Mouse (Mus musculus) hindbrain, embryonic 13.5 days (tissue): ENCODE measurements at regions not wholly inside any gene's neighbourhood (a gene's known extent, or its start where the extent isn't known, plus 50 kb on each side); places are given as distances from the start of the nearest gene placed in this dataset.
A peak's percentile ranks its signal among the peaks of the same experiment; 100 is the strongest.

Experiments
- ATAC-seq: fragments of 200-750 bp; cut with Nextera tagmentation; 2 replicates; pipeline ENCODE4 v1.8.0; 2017; ENCODE audit warnings: moderate TSS enrichment; ENCODE audit not compliant: low FRiP score
- H3K27ac ChIP-seq: fragments of 300-500 bp; sonication (generic); 2 replicates; pipeline ENCODE4 v1.5.1; 2015; ENCODE audit warnings: inconsistent platforms, mild to moderate bottlenecking, moderate library complexity
- H3K27me3 ChIP-seq: fragments of 300-500 bp; sonication (generic); 2 replicates; pipeline ENCODE4 v1.6.1; 2015; ENCODE audit warnings: mild to moderate bottlenecking, inconsistent platforms
- H3K36me3 ChIP-seq: fragments of 300-500 bp; sonication (generic); 2 replicates; pipeline ENCODE4 v1.6.1; 2015; ENCODE audit warnings: mild to moderate bottlenecking, inconsistent platforms
- H3K4me1 ChIP-seq: fragments of 300-500 bp; sonication (generic); replicated peaks from 2 replicates; pipeline ENCODE4 v1.6.1; 2015; ENCODE audit warnings: inconsistent platforms
- H3K4me2 ChIP-seq: fragments of 300-500 bp; sonication (generic); 2 replicates; pipeline ENCODE4 v1.6.1; 2015; ENCODE audit warnings: inconsistent platforms, mild to moderate bottlenecking, moderate library complexity
- H3K4me3 ChIP-seq: fragments of 300-500 bp; sonication (generic); 2 replicates; pipeline ENCODE4 v1.5.1; 2015; ENCODE audit warnings: mild to moderate bottlenecking, inconsistent platforms
- H3K9ac ChIP-seq: fragments of 300-500 bp; sonication (generic); 2 replicates; pipeline ENCODE4 v1.6.1; 2015; ENCODE audit warnings: mild to moderate bottlenecking, inconsistent platforms
- H3K9me3 ChIP-seq: fragments of 300-500 bp; sonication (generic); 2 replicates; pipeline ENCODE4 v1.6.1; 2016; ENCODE audit warnings: inconsistent platforms
- WGBS: fragments of 180-500 bp; shearing (Covaris S2); methylation state at CpG from one replicate; pipeline ENCODE4 v1.1.7; 2015; 5-methylcytosine and 5-hydroxymethylcytosine counted together

DNA sequence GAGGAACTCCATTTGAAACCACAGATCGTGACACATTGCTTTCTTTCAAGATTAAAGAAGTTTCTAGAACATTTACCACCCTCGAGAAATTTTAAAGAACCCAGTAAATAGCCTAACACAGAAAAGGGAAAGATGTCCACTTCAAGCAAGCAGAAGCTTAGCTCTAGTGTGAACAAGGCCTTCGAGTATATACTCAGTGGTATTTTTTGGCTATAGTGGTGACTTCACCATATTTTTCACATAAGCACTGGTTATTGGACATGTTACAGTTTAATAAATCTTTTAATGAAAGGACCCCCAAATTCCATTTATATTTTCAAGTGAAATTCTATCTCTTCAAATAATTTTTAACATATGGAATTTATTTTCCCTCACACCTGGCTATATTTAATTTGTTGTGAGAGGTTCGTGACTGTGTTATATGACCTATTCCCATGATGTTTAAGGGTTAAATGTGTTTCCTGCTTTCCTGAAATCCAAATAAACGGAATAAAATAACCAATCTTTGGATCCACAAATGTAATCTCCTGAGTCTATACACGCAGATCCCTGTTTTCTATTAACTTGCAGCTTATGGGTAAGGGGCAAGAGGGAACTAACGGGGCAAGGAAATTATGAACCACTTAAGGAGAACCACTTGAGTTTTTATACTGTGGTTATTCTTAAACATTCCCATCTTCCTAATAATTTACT is 60.6 kb upstream of the Tas2r134 start:
- no peak overlapping the region for H3K4me3 ChIP-seq
- no peak for ATAC-seq
- no peak overlapping the region for H3K4me2 ChIP-seq
- H3K4me1 ChIP-seq: peaks cover 7% of the 10 kb centered on the region; the same call in 1 of the 2 replicates
- WGBS: 75% methylated on average over 7 of the region's 7 CpGs
- H3K27me3 ChIP-seq: no peaks in the 10 kb centered on the region
- no peaks in the 10 kb centered on the region for H3K9me3 ChIP-seq
- H3K9ac ChIP-seq: no peak overlapping the region
- H3K27ac ChIP-seq: no peak overlapping the region
- H3K36me3 ChIP-seq: no peaks in the 10 kb centered on the region

DNA sequence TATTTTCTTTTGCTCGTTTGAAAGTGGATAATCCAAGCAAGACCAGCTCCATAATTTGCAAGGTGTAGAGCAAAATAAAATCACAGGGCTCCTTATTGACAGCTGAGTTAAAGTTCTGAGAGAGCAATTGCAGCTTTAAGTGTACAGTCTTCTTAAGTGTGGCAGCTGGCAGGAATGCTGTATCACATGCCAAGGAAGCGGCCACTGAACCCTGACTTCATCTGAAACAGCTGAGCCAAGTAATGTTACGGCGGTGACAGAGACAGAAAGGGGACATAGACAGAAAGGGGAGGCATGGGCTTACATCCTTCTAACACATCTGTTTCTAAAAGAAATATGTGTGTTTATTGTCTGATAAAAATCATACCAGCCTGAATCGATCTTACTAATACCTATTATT is 63.4 kb upstream of the Tas2r134 start:
- no peaks in the 10 kb centered on the region for H3K36me3 ChIP-seq
- 70% methylated on average over 5 of the region's 5 CpGs for WGBS
- peak overlapping the region; percentile 20; the same call in 1 of the 2 replicates for H3K27ac ChIP-seq
- no peak overlapping the region for H3K4me2 ChIP-seq
- H3K27me3 ChIP-seq: no peaks in the 10 kb centered on the region
- no peak overlapping the region for H3K4me3 ChIP-seq
- H3K9me3 ChIP-seq: no peaks in the 10 kb centered on the region
- H3K4me1 ChIP-seq: peaks cover 7% of the 10 kb centered on the region; the same call in 1 of the 2 replicates
- H3K9ac ChIP-seq: no peak overlapping the region
- ATAC-seq: no peak

DNA sequence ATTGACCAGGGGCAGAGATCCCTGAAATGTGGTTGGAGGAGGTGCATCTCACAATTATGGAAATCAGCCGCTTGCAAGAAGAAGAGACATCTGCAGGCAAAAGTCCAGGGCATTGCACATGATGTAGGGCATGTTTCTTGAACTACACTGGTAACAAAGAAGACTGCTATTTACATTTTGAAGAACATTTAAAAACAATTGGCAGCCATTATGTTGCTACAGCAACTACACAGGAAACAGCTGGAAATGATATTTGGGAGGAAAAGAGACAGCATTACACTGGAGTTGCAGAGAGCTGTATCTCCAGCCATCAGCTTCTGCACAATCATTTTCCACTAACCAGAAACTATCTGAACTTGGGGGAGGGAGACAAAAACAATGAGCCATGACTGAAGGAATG is 64.1 kb upstream of the Tas2r134 start:
- no peak for ATAC-seq
- no peak overlapping the region for H3K4me2 ChIP-seq
- no peaks in the 10 kb centered on the region for H3K36me3 ChIP-seq
- H3K27me3 ChIP-seq: no peaks in the 10 kb centered on the region
- H3K4me1 ChIP-seq: peaks cover 7% of the 10 kb centered on the region; the same call in 1 of the 2 replicates
- H3K27ac ChIP-seq: no peak overlapping the region
- WGBS: 75% methylated on average over 1 of the region's 1 CpGs
- H3K9ac ChIP-seq: no peak overlapping the region
- no peaks in the 10 kb centered on the region for H3K9me3 ChIP-seq
- H3K4me3 ChIP-seq: no peak overlapping the region

DNA sequence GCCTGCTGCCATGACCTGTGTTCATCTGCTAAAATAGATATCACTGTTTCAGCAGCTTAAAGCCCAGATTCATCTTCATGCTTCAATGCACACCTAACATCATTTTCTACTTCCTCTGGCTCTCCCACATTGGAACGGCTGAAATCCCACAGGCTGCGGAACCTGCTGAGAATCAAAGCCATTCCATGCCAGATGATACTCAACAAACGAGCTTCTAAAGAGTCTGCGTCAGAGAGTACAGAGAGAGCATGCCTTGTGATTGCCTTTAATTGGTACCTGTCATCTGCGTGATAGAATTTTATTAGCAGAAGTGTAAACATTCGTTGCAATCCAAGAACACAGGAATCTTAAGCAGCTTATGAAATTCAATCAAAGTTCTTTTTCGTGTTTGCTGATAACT is 76.4 kb upstream of the Tas2r134 start:
- Histone ChIP-seq H3K27me3 (no peaks in the 10 kb centered on the region), H3K4me2 (no peak overlapping the region), H3K36me3 (no peaks in the 10 kb centered on the region), H3K27ac (no peak overlapping the region), H3K4me1 (peaks cover 5% of the 10 kb centered on the region), H3K9me3 (no peaks in the 10 kb centered on the region), H3K9ac (no peak overlapping the region), H3K4me3 (no peak overlapping the region)
- 49% methylated on average over 7 of the region's 7 CpGs for WGBS
- ATAC-seq: no peak

DNA sequence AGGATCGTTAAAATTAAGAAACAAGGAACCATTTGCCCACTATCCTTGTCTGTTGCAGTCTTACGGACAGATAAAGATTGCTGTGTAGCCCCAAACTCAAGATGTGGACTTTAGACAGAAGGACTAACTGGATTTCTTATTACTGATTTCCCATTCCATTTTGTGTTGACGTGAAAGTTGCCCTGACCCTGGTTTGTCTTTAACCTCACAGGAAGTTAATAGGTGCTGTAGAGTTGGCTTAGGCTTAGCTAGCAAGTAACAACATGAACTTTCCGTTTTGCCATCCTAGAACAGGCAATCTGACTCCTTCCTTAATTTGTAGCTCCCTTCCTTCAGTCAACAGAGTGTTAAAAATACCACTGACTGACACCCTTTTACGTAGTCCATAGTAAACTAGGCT is 78.2 kb upstream of the Tas2r134 start:
- WGBS: 93% methylated on average over 5 of the region's 5 CpGs
- ATAC-seq: no peak
- Histone ChIP-seq H3K4me1 (peaks cover 5% of the 10 kb centered on the region), H3K4me2 (no peak overlapping the region), H3K9ac (no peak overlapping the region), H3K4me3 (no peak overlapping the region), H3K36me3 (no peaks in the 10 kb centered on the region), H3K27me3 (no peaks in the 10 kb centered on the region), H3K9me3 (no peaks in the 10 kb centered on the region), H3K27ac (no peak overlapping the region)

DNA sequence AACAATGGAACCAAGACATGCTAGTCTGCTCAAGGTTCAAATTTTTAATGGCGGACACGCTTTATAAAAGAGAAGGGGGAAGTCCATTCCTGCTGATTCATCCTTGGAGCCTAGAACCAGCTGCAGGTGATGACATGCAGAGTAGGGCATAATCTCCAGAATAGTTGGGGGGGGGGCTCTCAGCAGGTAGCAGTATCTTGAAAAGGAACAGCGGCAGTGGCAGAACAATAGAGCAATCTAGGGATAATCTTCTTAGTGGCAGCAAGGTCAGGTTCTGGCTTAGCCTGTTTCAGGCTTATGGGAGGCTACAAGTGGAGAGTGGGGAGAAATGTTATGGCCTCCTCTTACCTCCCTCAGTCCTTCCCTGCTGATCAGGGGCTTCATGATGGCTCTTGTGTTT is 81.1 kb upstream of the Tas2r134 start:
- H3K4me3 ChIP-seq: no peak overlapping the region
- no peak overlapping the region for H3K4me2 ChIP-seq
- ATAC-seq: no peak
- no peaks in the 10 kb centered on the region for H3K27me3 ChIP-seq
- no peaks in the 10 kb centered on the region for H3K36me3 ChIP-seq
- no peak overlapping the region for H3K9ac ChIP-seq
- no peaks in the 10 kb centered on the region for H3K9me3 ChIP-seq
- no peak overlapping the region for H3K27ac ChIP-seq
- peaks cover 5% of the 10 kb centered on the region for H3K4me1 ChIP-seq
- WGBS: 80% methylated on average over 3 of the region's 3 CpGs

DNA sequence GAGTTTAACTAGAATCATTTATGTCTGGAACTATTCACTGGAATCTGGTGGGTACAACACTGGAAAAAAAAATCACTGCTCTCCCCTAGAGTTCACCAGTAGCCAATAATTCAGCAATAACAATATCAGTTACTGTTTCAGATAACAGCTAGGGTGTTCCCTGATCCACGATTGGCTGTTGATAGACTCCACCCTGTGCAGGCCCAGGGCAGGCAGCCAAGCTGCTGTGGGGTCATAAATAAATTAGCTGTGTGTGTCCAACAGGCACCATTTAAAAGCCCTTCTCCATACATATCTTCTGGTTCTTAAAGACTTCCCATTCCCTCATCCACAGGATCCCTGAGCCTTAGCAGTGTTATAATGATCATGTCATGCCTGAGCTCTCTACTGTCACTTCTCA is 83.4 kb upstream of the Tas2r134 start:
- H3K27me3 ChIP-seq: no peaks in the 10 kb centered on the region
- no peak for ATAC-seq
- H3K4me1 ChIP-seq: no peaks in the 10 kb centered on the region
- H3K36me3 ChIP-seq: no peaks in the 10 kb centered on the region
- 73% methylated on average over 1 of the region's 1 CpGs for WGBS
- H3K9ac ChIP-seq: no peak overlapping the region
- H3K4me2 ChIP-seq: no peak overlapping the region
- no peak overlapping the region for H3K4me3 ChIP-seq
- H3K9me3 ChIP-seq: no peaks in the 10 kb centered on the region
- no peak overlapping the region for H3K27ac ChIP-seq

DNA sequence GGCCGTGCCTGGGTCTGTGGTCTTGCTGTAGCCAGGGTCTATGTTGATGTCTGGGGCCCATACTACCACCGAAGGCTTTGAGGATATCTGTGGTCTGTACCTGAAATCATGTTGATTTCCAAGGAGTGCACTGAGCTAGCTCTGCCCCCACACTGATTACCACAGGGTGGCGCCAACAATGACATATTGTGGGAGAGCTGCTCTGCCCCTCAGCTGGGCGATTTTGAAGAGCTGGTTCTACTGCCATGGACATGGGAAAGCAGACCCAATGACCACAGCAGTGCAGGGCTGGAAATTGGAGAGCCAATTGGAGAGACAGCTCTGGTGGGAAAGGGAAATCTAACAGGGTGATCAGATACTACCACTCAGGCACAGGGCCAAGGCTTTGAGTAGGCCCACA is 85.0 kb upstream of the Tas2r134 start:
- H3K27me3 ChIP-seq: no peaks in the 10 kb centered on the region
- no peak overlapping the region for H3K9ac ChIP-seq
- H3K27ac ChIP-seq: no peak overlapping the region
- no peaks in the 10 kb centered on the region for H3K36me3 ChIP-seq
- H3K4me3 ChIP-seq: no peak overlapping the region
- no peaks in the 10 kb centered on the region for H3K9me3 ChIP-seq
- no peaks in the 10 kb centered on the region for H3K4me1 ChIP-seq
- H3K4me2 ChIP-seq: no peak overlapping the region
- WGBS: 78% methylated on average over 4 of the region's 4 CpGs
- no peak for ATAC-seq

DNA sequence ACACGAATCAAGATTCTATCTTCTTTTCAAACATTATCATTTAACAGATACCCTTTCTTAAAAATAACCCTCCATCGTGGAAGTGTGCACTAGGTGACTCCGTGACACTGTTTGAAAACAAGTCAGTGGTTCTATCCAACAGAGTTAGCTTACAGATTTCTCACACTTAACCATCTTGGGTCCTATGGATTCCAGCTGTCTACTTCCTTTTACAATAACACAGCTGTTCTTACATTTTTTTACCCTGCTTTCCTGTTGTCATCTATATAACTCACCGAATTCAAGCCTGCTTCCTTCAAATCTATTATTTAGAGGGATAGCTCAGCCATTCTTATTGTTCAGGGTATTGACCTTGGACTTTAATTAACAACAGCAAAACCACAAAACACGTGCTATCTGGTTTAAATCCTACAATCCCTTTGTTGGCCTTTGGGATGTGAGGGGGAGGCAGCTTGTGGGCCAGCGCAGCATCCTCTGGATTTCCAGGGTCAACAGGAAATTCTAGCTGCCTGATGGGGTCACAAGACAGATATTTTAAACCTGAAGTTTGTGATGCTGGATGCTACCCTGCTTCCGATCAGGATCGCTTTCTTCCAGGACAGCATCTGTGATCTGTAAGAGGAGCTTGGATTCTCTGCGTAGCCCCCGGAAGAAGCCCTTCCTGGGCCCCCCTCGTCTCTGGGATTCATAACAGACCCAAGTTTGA is 94.4 kb upstream of the Tas2r134 start:
- Histone ChIP-seq H3K4me1 (peaks cover 9% of the 10 kb centered on the region), H3K27ac (no peak overlapping the region), H3K4me3 (no peak overlapping the region), H3K9me3 (no peaks in the 10 kb centered on the region), H3K4me2 (no peak overlapping the region), H3K9ac (no peak overlapping the region), H3K27me3 (no peaks in the 10 kb centered on the region), H3K36me3 (no peaks in the 10 kb centered on the region)
- no peak for ATAC-seq
- 66% methylated on average over 11 of the region's 11 CpGs for WGBS

DNA sequence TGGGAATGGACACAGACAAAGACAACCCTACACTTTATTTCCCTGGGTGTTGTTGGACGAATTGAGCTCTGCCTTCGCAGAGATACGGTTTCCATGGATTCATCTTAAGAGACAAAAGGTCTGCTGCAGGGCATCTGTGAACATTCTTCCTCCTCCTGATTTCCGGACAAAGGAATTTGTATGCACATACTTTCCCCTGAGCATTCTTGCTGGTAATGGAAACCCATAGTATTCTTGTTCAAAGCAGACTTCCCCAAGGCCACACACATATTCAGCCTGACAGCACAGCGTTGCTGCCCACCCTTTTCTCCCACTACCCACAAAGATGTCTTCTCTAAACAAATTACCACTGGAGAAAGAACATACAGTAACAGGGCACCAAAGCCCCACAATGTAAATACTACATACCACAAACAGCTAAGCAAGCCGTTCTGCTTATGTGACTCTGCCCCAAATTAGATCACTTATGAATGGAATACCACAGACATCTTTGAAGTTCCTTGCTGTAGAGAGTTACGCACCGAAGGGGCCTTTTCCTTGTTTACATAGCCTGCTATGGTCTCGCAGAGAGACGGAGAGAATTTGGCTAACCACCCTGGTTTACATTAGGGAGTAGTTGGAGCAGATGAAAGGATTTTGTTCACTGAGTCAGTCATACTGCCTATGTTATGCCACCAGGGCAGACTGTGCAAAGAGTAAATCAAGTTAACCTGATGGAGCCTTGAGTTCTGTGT is 96.0 kb upstream of the Tas2r134 start:
- no peak overlapping the region for H3K27ac ChIP-seq
- H3K36me3 ChIP-seq: no peaks in the 10 kb centered on the region
- no peak overlapping the region for H3K4me2 ChIP-seq
- H3K9me3 ChIP-seq: no peaks in the 10 kb centered on the region
- no peak overlapping the region for H3K4me3 ChIP-seq
- no peak for ATAC-seq
- peaks cover 9% of the 10 kb centered on the region for H3K4me1 ChIP-seq
- WGBS: 30% methylated on average over 10 of the region's 10 CpGs
- H3K9ac ChIP-seq: no peak overlapping the region
- H3K27me3 ChIP-seq: no peaks in the 10 kb centered on the region

DNA sequence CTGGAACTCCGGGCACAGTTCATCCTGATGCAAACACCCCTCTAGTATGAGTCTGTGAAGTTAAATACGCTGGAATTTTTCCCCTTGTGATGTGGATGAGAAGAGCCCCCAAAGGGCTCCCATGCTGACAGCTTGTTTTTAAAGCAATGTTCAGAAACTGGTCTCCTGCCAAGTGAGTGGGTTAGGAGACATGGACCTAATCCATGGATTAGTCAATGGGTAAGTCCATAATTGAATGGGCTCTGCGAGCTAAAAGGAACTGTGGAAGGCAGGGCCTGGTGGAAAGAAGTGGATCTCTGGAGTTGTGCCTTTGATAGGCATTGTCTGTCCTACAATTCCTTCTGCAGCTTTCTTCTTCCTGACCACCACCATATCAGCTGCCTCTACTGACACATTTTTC is 104.5 kb upstream of the Tas2r134 start:
- no peaks in the 10 kb centered on the region for H3K27me3 ChIP-seq
- H3K36me3 ChIP-seq: no peaks in the 10 kb centered on the region
- H3K9me3 ChIP-seq: no peaks in the 10 kb centered on the region
- no peak overlapping the region for H3K4me3 ChIP-seq
- no peak overlapping the region for H3K9ac ChIP-seq
- H3K27ac ChIP-seq: no peak overlapping the region
- no peak for ATAC-seq
- H3K4me1 ChIP-seq: no peaks in the 10 kb centered on the region
- H3K4me2 ChIP-seq: no peak overlapping the region
- 90% methylated on average over 3 of the region's 3 CpGs for WGBS

DNA sequence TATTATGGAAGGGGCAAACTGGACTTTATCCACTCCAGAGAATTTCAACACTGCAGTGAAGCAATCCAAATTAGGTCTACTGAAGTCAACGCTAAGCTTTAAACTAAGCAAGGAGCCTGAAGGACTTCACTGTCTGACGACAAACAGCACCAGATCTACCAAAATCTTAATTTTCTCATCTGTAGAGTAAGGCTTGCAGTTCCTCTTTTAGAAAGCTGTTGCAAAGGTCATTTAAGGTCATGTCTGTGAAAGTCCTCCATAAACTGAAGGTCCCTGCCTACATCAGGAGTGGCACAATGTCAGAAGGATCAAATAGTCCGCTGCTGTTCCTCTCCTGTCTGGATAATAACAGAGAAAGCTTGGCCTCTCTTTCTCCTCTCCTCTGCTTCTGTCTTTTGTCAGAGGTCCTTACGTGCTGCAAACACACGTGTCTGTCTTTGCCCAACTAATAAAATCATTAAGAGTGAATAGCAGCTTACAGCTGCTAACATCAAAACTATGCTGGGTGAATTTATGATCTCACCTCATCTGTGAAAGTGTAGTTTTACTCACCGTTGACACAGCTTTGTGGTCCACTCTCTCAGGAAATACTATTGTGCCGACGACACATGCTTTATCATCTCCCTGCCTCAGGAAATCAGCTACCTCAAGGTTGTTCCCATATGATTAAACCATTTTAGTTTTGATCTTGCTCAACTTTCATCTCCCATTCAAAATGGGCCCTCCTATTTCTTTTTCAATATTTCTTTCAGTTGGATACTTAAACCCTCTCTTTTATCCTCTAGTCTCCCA is 117.9 kb upstream of the Tas2r134 start:
- H3K27me3 ChIP-seq: no peaks in the 10 kb centered on the region
- H3K36me3 ChIP-seq: no peaks in the 10 kb centered on the region
- no peak for ATAC-seq
- WGBS: 92% methylated on average over 8 of the region's 8 CpGs
- no peaks in the 10 kb centered on the region for H3K9me3 ChIP-seq
- no peak overlapping the region for H3K9ac ChIP-seq
- H3K4me1 ChIP-seq: no peaks in the 10 kb centered on the region
- no peak overlapping the region for H3K4me3 ChIP-seq
- no peak overlapping the region for H3K27ac ChIP-seq
- H3K4me2 ChIP-seq: no peak overlapping the region
